Mouse (Mus musculus): ENCODE data around the gene Antxrl. TPM values are rescaled to one million over a fixed set of nuclear protein-coding genes. Genes with fewer than 3 reads are reported as not detected.

The Antxrl gene
- polyA plus RNA-seq, 1 experiment: 0.13 TPM

- 88% methylated on average over 5 of the region's 5 CpGs for WGBS
- H3K36me3 ChIP-seq (ENCODE audit: control insufficient read depth, insufficient read depth, low read length): no peaks in the 10 kb centered on the region
- H3K4me1 ChIP-seq (replicated peaks; ENCODE audit: control insufficient read depth, insufficient read depth, low read length): no peaks in the 10 kb centered on the region
- no peaks in the 10 kb centered on the region for H3K27me3 ChIP-seq (ENCODE audit: control insufficient read depth, insufficient read depth, low read length)
- TF ChIP-seq CTCF (IDR thresholded peaks at IDR 0.05; ENCODE audit: borderline replicate concordance, control insufficient read depth, extremely low read depth, insufficient read depth, low read length, poor library complexity) (no peak), POLR2A (IDR thresholded peaks at IDR 0.05; ENCODE audit: control insufficient read depth, extremely low read depth, insufficient read depth, low read length, poor library complexity) (no peak)
- no peak for DNase-seq
- no peak overlapping the region for H3K4me3 ChIP-seq (ENCODE audit: control insufficient read depth, insufficient read depth, low read length)
- H3K27ac ChIP-seq (ENCODE audit: control insufficient read depth, insufficient read depth, low read length): no peak overlapping the region
Measured at GRCm38 (mm10) chr14:34091475-34091874, 39.0 kb downstream of the Antxrl start.

GRCm38 (mm10) chr14:34092856-34093255, 40.3 kb downstream of the Antxrl start:
- no peaks in the 10 kb centered on the region for H3K4me1 ChIP-seq (replicated peaks; ENCODE audit: control insufficient read depth, insufficient read depth, low read length)
- H3K4me3 ChIP-seq (ENCODE audit: control insufficient read depth, insufficient read depth, low read length): no peak overlapping the region
- no peaks in the 10 kb centered on the region for H3K27me3 ChIP-seq (ENCODE audit: control insufficient read depth, insufficient read depth, low read length)
- no peaks in the 10 kb centered on the region for H3K36me3 ChIP-seq (ENCODE audit: control insufficient read depth, insufficient read depth, low read length)
- DNase-seq: no peak
- no peak for TF ChIP-seq POLR2A (IDR thresholded peaks at IDR 0.05; ENCODE audit: control insufficient read depth, extremely low read depth, insufficient read depth, low read length, poor library complexity)
- no peak for TF ChIP-seq CTCF (IDR thresholded peaks at IDR 0.05; ENCODE audit: borderline replicate concordance, control insufficient read depth, extremely low read depth, insufficient read depth, low read length, poor library complexity)
- 92% methylated on average over 1 of the region's 1 CpGs for WGBS
- H3K27ac ChIP-seq (ENCODE audit: control insufficient read depth, insufficient read depth, low read length): no peak overlapping the region

GRCm38 (mm10) chr14:34096161-34096560, 43.7 kb downstream of the Antxrl start:
- no peaks in the 10 kb centered on the region for H3K27me3 ChIP-seq (ENCODE audit: control insufficient read depth, insufficient read depth, low read length)
- 87% methylated on average over 5 of the region's 5 CpGs for WGBS
- no peaks in the 10 kb centered on the region for H3K36me3 ChIP-seq (ENCODE audit: control insufficient read depth, insufficient read depth, low read length)
- H3K4me3 ChIP-seq (ENCODE audit: control insufficient read depth, insufficient read depth, low read length): no peak overlapping the region
- no peak for DNase-seq
- H3K27ac ChIP-seq (ENCODE audit: control insufficient read depth, insufficient read depth, low read length): no peak overlapping the region
- H3K4me1 ChIP-seq (replicated peaks; ENCODE audit: control insufficient read depth, insufficient read depth, low read length): no peaks in the 10 kb centered on the region
- TF ChIP-seq CTCF (IDR thresholded peaks at IDR 0.05; ENCODE audit: borderline replicate concordance, control insufficient read depth, extremely low read depth, insufficient read depth, low read length, poor library complexity) (no peak), POLR2A (IDR thresholded peaks at IDR 0.05; ENCODE audit: control insufficient read depth, extremely low read depth, insufficient read depth, low read length, poor library complexity) (no peak)

GRCm38 (mm10) chr14:34102601-34103000, 50.1 kb downstream of the Antxrl start, which contains the start of gene A630023A22Rik:
TSS of gene A630023A22Rik (minus strand) at chr14:34102754.
- H3K27ac ChIP-seq (ENCODE audit: control insufficient read depth, insufficient read depth, low read length): no peak within 1 kb of the TSS; the same call in 1 of the 2 replicates
- DNase-seq: no peak
- H3K4me3 ChIP-seq (ENCODE audit: control insufficient read depth, insufficient read depth, low read length): no peak within 1 kb of the TSS
- H3K4me1 ChIP-seq (replicated peaks; ENCODE audit: control insufficient read depth, insufficient read depth, low read length): no peaks in the 10 kb centered on the region
- H3K27me3 ChIP-seq (ENCODE audit: control insufficient read depth, insufficient read depth, low read length): no peaks in the 10 kb centered on the region
- WGBS: 73% methylated on average over 5 of the region's 5 CpGs
- TF ChIP-seq POLR2A (IDR thresholded peaks at IDR 0.05; ENCODE audit: control insufficient read depth, extremely low read depth, insufficient read depth, low read length, poor library complexity) (no peak), CTCF (IDR thresholded peaks at IDR 0.05; ENCODE audit: borderline replicate concordance, control insufficient read depth, extremely low read depth, insufficient read depth, low read length, poor library complexity) (no peak)
- H3K36me3 ChIP-seq (ENCODE audit: control insufficient read depth, insufficient read depth, low read length): no peaks in the 10 kb centered on the region

GRCm38 (mm10) chr14:34103855-34104254, 51.3 kb downstream of the Antxrl start:
- TF ChIP-seq CTCF (IDR thresholded peaks at IDR 0.05; ENCODE audit: borderline replicate concordance, control insufficient read depth, extremely low read depth, insufficient read depth, low read length, poor library complexity): no peak
- TF ChIP-seq POLR2A (IDR thresholded peaks at IDR 0.05; ENCODE audit: control insufficient read depth, extremely low read depth, insufficient read depth, low read length, poor library complexity): no peak
- Histone ChIP-seq H3K27ac (ENCODE audit: control insufficient read depth, insufficient read depth, low read length) (no peak overlapping the region), H3K36me3 (ENCODE audit: control insufficient read depth, insufficient read depth, low read length) (no peaks in the 10 kb centered on the region), H3K27me3 (ENCODE audit: control insufficient read depth, insufficient read depth, low read length) (no peaks in the 10 kb centered on the region), H3K4me1 (replicated peaks; ENCODE audit: control insufficient read depth, insufficient read depth, low read length) (no peaks in the 10 kb centered on the region), H3K4me3 (ENCODE audit: control insufficient read depth, insufficient read depth, low read length) (no peak overlapping the region)
- DNase-seq: no peak
- 80% methylated on average over 3 of the region's 3 CpGs for WGBS

- no peak for DNase-seq
- no peak overlapping the region for H3K4me3 ChIP-seq (ENCODE audit: control insufficient read depth, insufficient read depth, low read length)
- TF ChIP-seq CTCF (IDR thresholded peaks at IDR 0.05; ENCODE audit: borderline replicate concordance, control insufficient read depth, extremely low read depth, insufficient read depth, low read length, poor library complexity) (no peak), POLR2A (IDR thresholded peaks at IDR 0.05; ENCODE audit: control insufficient read depth, extremely low read depth, insufficient read depth, low read length, poor library complexity) (no peak)
- H3K27ac ChIP-seq (ENCODE audit: control insufficient read depth, insufficient read depth, low read length): no peak overlapping the region
- no peaks in the 10 kb centered on the region for H3K27me3 ChIP-seq (ENCODE audit: control insufficient read depth, insufficient read depth, low read length)
- H3K4me1 ChIP-seq (replicated peaks; ENCODE audit: control insufficient read depth, insufficient read depth, low read length): no peaks in the 10 kb centered on the region
- H3K36me3 ChIP-seq (ENCODE audit: control insufficient read depth, insufficient read depth, low read length): no peaks in the 10 kb centered on the region
- WGBS: 32% methylated on average over 8 of the region's 8 CpGs
Measured at GRCm38 (mm10) chr14:34104892-34105291, 52.4 kb downstream of the Antxrl start.
